Comparison of ENCODE assay signal across 7 mouse cellular contexts in the genomic region with DNA sequence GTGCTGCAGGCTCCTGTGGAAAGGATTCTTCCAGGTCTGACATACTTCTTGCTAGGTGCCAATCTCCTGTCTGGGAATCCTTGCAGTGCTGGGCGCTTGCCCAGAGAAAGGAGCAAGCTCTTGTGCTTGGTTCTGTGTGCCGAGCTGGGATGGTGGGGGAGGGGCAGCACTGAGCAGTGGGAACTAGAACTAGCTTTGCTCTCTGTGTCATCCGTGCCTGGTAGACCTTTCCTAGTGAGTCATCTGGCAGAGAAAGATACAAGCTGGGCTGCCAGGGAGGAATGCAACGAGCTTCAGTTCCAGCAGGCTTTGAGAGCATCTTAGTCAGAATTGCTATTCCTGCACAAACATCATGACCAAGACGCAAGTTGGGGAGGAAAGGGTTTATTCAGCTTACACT.
DNase-seq lines count a peak whose midpoint lies in the region; ATAC-seq lines count a peak whose summit lies in the region.

No protein-coding gene starts in this region.

- H3K36me3 ChIP-seq in liver, embryonic 11.5 days (ENCODE audit: control insufficient read depth, insufficient read depth, low read length) = no peaks in the 10 kb centered on the region

- no peak overlapping the region for H3K27ac ChIP-seq in liver, embryonic 11.5 days (ENCODE audit: low read depth, low read length)

- no peaks in the 10 kb centered on the region for H3K4me1 ChIP-seq in liver, embryonic 11.5 days (replicated peaks; ENCODE audit: control insufficient read depth, insufficient read depth, low read length)

- H3K4me2 ChIP-seq in liver, embryonic 11.5 days = no peak overlapping the region

- WGBS in liver, embryonic 11.5 days = 32% methylated on average over 5 of the region's 5 CpGs

- H3K9me3 ChIP-seq in liver, embryonic 11.5 days (ENCODE audit: control insufficient read depth, low read length) = no peaks in the 10 kb centered on the region

- no peak overlapping the region for H3K4me3 ChIP-seq in liver, embryonic 11.5 days (ENCODE audit: low read depth, low read length)

- no peaks in the 10 kb centered on the region for H3K27me3 ChIP-seq in liver, embryonic 11.5 days (replicated peaks; ENCODE audit: control insufficient read depth, insufficient read depth, low read length)

- peak; percentile 89 for DNase-seq in 3T3-L1 (ENCODE audit: low read depth, low spot score)
- DNase-seq in Muller cell, postnatal 12 days (ENCODE audit: inconsistent ontology term) = peak; percentile 99
- DNase-seq in cerebellum, postnatal 10 days = peak; percentile 87 to 93
- peak; percentile 40 to 47 for DNase-seq in layer of hippocampus, postnatal 14 days (ENCODE audit: low spot score in 2 of 2)
- DNase-seq in urinary bladder, postnatal 36 days (ENCODE audit: low spot score in 2 of 2) = peak; percentile 6 to 34
- DNase-seq in liver, embryonic 11.5 days (ENCODE audit: low spot score) = no peak

- H3K9ac ChIP-seq in liver, embryonic 11.5 days (ENCODE audit: low read depth, low read length) = no peak overlapping the region

- ATAC-seq in liver, embryonic 11.5 days (replicated peaks; ENCODE audit: low FRiP score) = no peak
- ATAC-seq in megakaryocyte progenitor cell, adult 5-6 weeks (replicated peaks; ENCODE audit: poor library complexity) = no peak
